ENCODE assay signal across 8 mouse cellular contexts in genomic region chr11:63404719-63405118, GRCm38 (mm10).
DNase-seq lines count a peak whose midpoint lies in the region; TF ChIP-seq lines count a peak whose summit lies in the region.

No protein-coding gene starts in this region.

- no peak overlapping the region for H3ac ChIP-seq in C2C12 (ENCODE audit: control insufficient read depth, insufficient read length, low read depth)

- H3K79me2 ChIP-seq in C2C12 (ENCODE audit: control insufficient read depth, insufficient read depth) = no peaks in the 10 kb centered on the region

- peak; percentile 45 for TF ChIP-seq CTCF in C2C12 (IDR thresholded peaks at IDR 0.05; ENCODE audit: control insufficient read depth, insufficient read depth, insufficient read length)
- peak; percentile 87 for TF ChIP-seq CTCF in lung, adult 2 months (IDR thresholded peaks at IDR 0.05; ENCODE audit: insufficient read depth, low read length)

- H3K27me3 ChIP-seq in C2C12 (ENCODE audit: control insufficient read depth, insufficient read depth, insufficient read length) = peaks cover 4% of the 10 kb centered on the region

- TF ChIP-seq POLR2A in lung, adult 2 months (IDR thresholded peaks at IDR 0.05; ENCODE audit: borderline replicate concordance, extremely low read depth, low read depth, low read length) = no peak

- H3K4me3 ChIP-seq in C2C12 (ENCODE audit: insufficient read depth, poor library complexity, severe bottlenecking) = no peak overlapping the region
- no peak overlapping the region for H3K4me3 ChIP-seq in lung, adult 2 months (replicated peaks; ENCODE audit: extremely low read depth, low read depth, low read length)

- peak; percentile 15 for DNase-seq in adrenal gland, adult 8-10 months
- peak; percentile 54 for DNase-seq in embryo, embryonic 11.5 days (ENCODE audit: low read depth, low spot score)
- DNase-seq in heart, adult 8-10 months (ENCODE audit: low spot score) = peak; percentile 40
- DNase-seq in large intestine, adult 2 months (ENCODE audit: low read depth, low spot score) = peak; percentile 11
- DNase-seq in lung, adult 2 months = peak; percentile 68
- peak; percentile 33 for DNase-seq in retina, adult 2 months (ENCODE audit: low read depth, low spot score)
- DNase-seq in urinary bladder, adult 2 months (ENCODE audit: low spot score) = peak; percentile 41

- 17% methylated on average over 11 of the region's 11 CpGs for WGBS in large intestine, adult 2 months
- 17% methylated on average over 11 of the region's 11 CpGs for WGBS in lung, adult 2 months

- no peaks in the 10 kb centered on the region for H3K79me3 ChIP-seq in C2C12 (ENCODE audit: low read depth)

- H3K36me3 ChIP-seq in C2C12 (ENCODE audit: control insufficient read depth, insufficient read depth) = no peaks in the 10 kb centered on the region

- H3K4me1 ChIP-seq in lung, adult 2 months (ENCODE audit: control insufficient read depth, insufficient read depth, low read length) = no peaks in the 10 kb centered on the region

TF ChIP-seq in C2C12, 6 proteins besides CTCF, POLR2A, EP300 and RAD21:
- no peak for TF ChIP-seq FOSL1 (IDR thresholded peaks at IDR 0.05; ENCODE audit: insufficient read depth, low read length, poor library complexity, severe bottlenecking)
- no peak for TF ChIP-seq MYOG (IDR thresholded peaks at IDR 0.05; ENCODE audit: control insufficient read depth, extremely low read depth, insufficient read length)
- TF ChIP-seq MYOD1 (IDR thresholded peaks at IDR 0.05; ENCODE audit: control insufficient read depth, insufficient read length, low read depth) = no peak
- TF ChIP-seq CEBPB (IDR thresholded peaks at IDR 0.05; ENCODE audit: low read depth) = no peak
- no peak for TF ChIP-seq USF1 (IDR thresholded peaks at IDR 0.05; ENCODE audit: low read depth)
- no peak for TF ChIP-seq MAX (IDR thresholded peaks at IDR 0.05)

Comparison
In these comparisons a context has a peak if more than half of its experiments do, and no peak if none do; other contexts are left out.
1. DNase-seq: peak in every context shown above with its lines; median percentile 68 in lung, adult 2 months; 54 in embryo, embryonic 11.5 days; 41 in urinary bladder, adult 2 months; 40 in heart, adult 8-10 months; 33 in retina, adult 2 months; 15 in adrenal gland, adult 8-10 months; 11 in large intestine, adult 2 months.